Mouse (Mus musculus) intestine, embryonic 16.5 days (tissue): ENCODE results near the gene Pgs1. TPM values are rescaled to one million over a fixed set of nuclear protein-coding genes. Genes with fewer than 3 reads are reported as not detected.
A peak's percentile ranks its signal among the peaks of the same experiment; 100 is the strongest.

Experiments
- ATAC-seq: fragments of 200-750 bp; cut with Nextera tagmentation; 2 replicates; pipeline ENCODE4 v1.8.0; 2017; ENCODE audit warnings: moderate TSS enrichment, moderate library complexity
- H3K27ac ChIP-seq: fragments of 300-500 bp; sonication (generic); 2 replicates; pipeline ENCODE4 v1.5.1; 2014; ENCODE audit warnings: mild to moderate bottlenecking, low read length
- H3K27me3 ChIP-seq: fragments of 300-500 bp; sonication (generic); replicated peaks from 2 replicates; pipeline ENCODE4 v1.6.1; 2014; ENCODE audit warnings: low read length, control low read depth, mixed read lengths; ENCODE audit not compliant: control insufficient read depth, insufficient read depth
- H3K36me3 ChIP-seq: fragments of 300-500 bp; sonication (generic); 2 replicates; pipeline ENCODE4 v1.6.1; 2014; ENCODE audit warnings: low read length, control low read depth; ENCODE audit not compliant: control insufficient read depth, insufficient read depth
- H3K4me1 ChIP-seq: fragments of 300-500 bp; sonication (generic); 2 replicates; pipeline ENCODE4 v1.6.1; 2014; ENCODE audit warnings: low read length, control low read depth, mixed read lengths; ENCODE audit not compliant: control insufficient read depth, insufficient read depth
- H3K4me2 ChIP-seq: fragments of 300-500 bp; sonication (generic); 2 replicates; pipeline ENCODE4 v1.6.1; 2014; ENCODE audit warnings: low read depth, low read length, control low read depth
- H3K4me3 ChIP-seq: fragments of 300-500 bp; sonication (generic); 2 replicates; pipeline ENCODE4 v1.5.1; 2014; ENCODE audit warnings: mild to moderate bottlenecking, low read length
- H3K9ac ChIP-seq: fragments of 300-500 bp; sonication (generic); 2 replicates; pipeline ENCODE4 v1.6.1; 2014; ENCODE audit warnings: low read depth, low read length
- H3K9me3 ChIP-seq: fragments of 300-500 bp; sonication (generic); 2 replicates; pipeline ENCODE4 v1.6.1; 2016; ENCODE audit warnings: low read length, control low read depth; ENCODE audit not compliant: control insufficient read depth
- WGBS: fragments of 180-500 bp; shearing (Covaris S2); extraction: QIAGEN DNeasy Blood & Tissue Kit; methylation state at CpG from one replicate; pipeline ENCODE4 v1.1.7; 2014; 5-methylcytosine and 5-hydroxymethylcytosine counted together
- polyA plus RNA-seq: library from polyadenylated mRNA; unstranded; fragments of >200 nt; fragmentation: Nextera tagmentation; extraction: Ambion mirVana; gene quantifications from 2 replicates; pipeline ENCODE4 v1.2.1, GENCODE M21; 2015

Pgs1 gene
- polyA plus RNA-seq, 1 experiment from 2014 or later = 35.7 TPM

GRCm38 (mm10) chr11:117949392-117950091 lies 36.5 kb upstream of the Pgs1 start:
- ATAC-seq = peak; percentile 73
- WGBS = 4% methylated on average over 49 of the region's 49 CpGs
- H3K27ac ChIP-seq = peak overlapping the region; percentile 81
- H3K27me3 ChIP-seq = no peaks in the 10 kb centered on the region
- H3K4me1 ChIP-seq = peaks cover 29% of the 10 kb centered on the region
- no peaks in the 10 kb centered on the region for H3K36me3 ChIP-seq
- peak overlapping the region; percentile 88 for H3K4me2 ChIP-seq
- H3K9me3 ChIP-seq = no peaks in the 10 kb centered on the region
- peak overlapping the region; percentile 75 for H3K9ac ChIP-seq
- H3K4me3 ChIP-seq = peak overlapping the region; percentile 48

- Histone ChIP-seq H3K27ac (no peak overlapping the region), H3K36me3 (no peaks in the 10 kb centered on the region), H3K9me3 (no peaks in the 10 kb centered on the region), H3K27me3 (no peaks in the 10 kb centered on the region), H3K4me1 (peaks cover 34% of the 10 kb centered on the region), H3K9ac (no peak overlapping the region), H3K4me3 (no peak overlapping the region), H3K4me2 (no peak overlapping the region)
- 80% methylated on average over 6 of the region's 6 CpGs for WGBS
- no peak for ATAC-seq
Observed at GRCm38 (mm10) chr11:117951391-117951790, 34.7 kb upstream of the Pgs1 start.

- Histone ChIP-seq H3K4me2 (no peak overlapping the region), H3K27me3 (no peaks in the 10 kb centered on the region), H3K9me3 (no peaks in the 10 kb centered on the region), H3K27ac (no peak overlapping the region), H3K4me3 (no peak overlapping the region), H3K9ac (no peak overlapping the region), H3K4me1 (peaks cover 29% of the 10 kb centered on the region), H3K36me3 (no peaks in the 10 kb centered on the region)
- 66% methylated on average over 9 of the region's 9 CpGs for WGBS
- ATAC-seq = no peak
Observed at GRCm38 (mm10) chr11:117952174-117952933, 33.7 kb upstream of the Pgs1 start.

GRCm38 (mm10) chr11:117954094-117954493 lies 32.0 kb upstream of the Pgs1 start:
- no peak for ATAC-seq
- no peaks in the 10 kb centered on the region for H3K27me3 ChIP-seq
- H3K4me3 ChIP-seq = no peak overlapping the region
- no peaks in the 10 kb centered on the region for H3K36me3 ChIP-seq
- 64% methylated on average over 2 of the region's 2 CpGs for WGBS
- H3K9me3 ChIP-seq = no peaks in the 10 kb centered on the region
- H3K27ac ChIP-seq = peak overlapping the region; percentile 30
- H3K4me1 ChIP-seq = peaks cover 31% of the 10 kb centered on the region
- H3K4me2 ChIP-seq = no peak overlapping the region
- H3K9ac ChIP-seq = 0 out of 2 replicates have a peak overlapping the region, but pooled peaks have one; percentile 2

DNA sequence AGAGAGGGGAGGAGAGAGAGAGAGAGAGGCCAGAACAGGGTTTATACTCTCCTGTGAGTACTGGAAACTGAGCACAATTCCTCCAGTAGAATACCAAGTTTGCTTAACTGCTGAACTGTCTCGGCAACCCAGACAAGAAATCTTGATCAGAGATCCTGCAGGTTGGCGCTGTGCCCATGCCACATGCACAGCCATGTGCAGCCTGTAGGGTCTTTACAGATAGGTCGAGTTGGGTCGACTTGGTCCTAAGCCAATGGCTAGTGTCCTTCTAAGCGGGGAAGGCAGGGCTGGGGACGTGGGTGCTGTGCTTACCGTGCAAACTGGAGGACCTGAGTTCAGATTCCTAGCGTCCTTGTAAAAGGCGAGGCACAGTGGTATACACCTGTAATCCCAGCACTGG lies 31.3 kb upstream of the Pgs1 start:
- WGBS = 74% methylated on average over 9 of the region's 9 CpGs
- ATAC-seq = no peak
- H3K4me2 ChIP-seq = no peak overlapping the region
- H3K27me3 ChIP-seq = no peaks in the 10 kb centered on the region
- H3K9me3 ChIP-seq = no peaks in the 10 kb centered on the region
- no peaks in the 10 kb centered on the region for H3K36me3 ChIP-seq
- no peak overlapping the region for H3K4me3 ChIP-seq
- H3K9ac ChIP-seq = no peak overlapping the region
- peak overlapping the region; percentile 30; the same call in 1 of the 2 replicates for H3K27ac ChIP-seq
- peaks cover 30% of the 10 kb centered on the region for H3K4me1 ChIP-seq

DNA sequence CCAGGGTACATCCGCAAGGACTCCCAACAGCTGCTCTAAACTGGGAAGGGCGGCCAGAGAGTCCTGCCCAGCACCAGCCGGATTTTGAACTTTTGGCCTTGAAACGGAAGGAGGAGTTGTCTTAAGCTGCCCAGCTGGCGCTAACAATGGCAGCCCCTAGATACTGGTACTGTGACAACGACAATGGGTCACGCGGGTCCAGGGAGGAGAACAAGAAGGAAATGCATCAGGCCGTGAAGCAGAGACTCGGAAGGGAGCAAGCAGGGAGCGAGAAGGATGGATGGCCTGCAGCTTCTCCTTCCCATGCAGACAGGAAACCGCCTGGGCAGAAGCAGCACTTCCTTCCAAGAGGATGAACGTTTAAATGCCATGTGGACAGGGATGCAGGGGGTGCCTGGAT lies 30.5 kb upstream of the Pgs1 start:
- Histone ChIP-seq H3K4me1 (peaks cover 28% of the 10 kb centered on the region), H3K27me3 (no peaks in the 10 kb centered on the region), H3K9ac (no peak overlapping the region), H3K4me2 (no peak overlapping the region), H3K9me3 (no peaks in the 10 kb centered on the region), H3K27ac (no peak overlapping the region), H3K4me3 (no peak overlapping the region), H3K36me3 (no peaks in the 10 kb centered on the region)
- ATAC-seq = no peak
- WGBS = 57% methylated on average over 13 of the region's 13 CpGs

DNA sequence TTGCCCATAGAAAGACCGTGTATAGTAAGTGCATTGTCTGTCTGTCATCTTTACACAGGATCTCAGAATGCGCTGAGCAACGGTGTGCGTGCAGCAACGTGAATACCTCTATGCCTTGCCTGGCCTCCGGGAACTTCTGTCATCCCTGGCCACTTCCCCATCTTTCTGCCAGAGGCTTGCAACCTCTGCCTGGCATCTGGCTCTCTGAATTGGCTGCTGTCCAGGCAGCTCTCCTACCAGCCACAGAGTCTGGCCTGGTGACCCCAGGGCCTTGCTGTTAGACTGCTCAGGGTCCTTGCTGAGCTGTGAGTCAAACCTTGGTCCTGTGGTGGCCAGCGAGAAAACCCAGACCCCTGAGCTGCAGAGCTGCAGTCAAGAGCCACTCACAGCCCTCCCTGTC lies 27.9 kb upstream of the Pgs1 start:
- H3K4me1 ChIP-seq = peaks cover 42% of the 10 kb centered on the region
- H3K27me3 ChIP-seq = no peaks in the 10 kb centered on the region
- no peak overlapping the region; the same call in 1 of the 2 replicates for H3K27ac ChIP-seq

DNA sequence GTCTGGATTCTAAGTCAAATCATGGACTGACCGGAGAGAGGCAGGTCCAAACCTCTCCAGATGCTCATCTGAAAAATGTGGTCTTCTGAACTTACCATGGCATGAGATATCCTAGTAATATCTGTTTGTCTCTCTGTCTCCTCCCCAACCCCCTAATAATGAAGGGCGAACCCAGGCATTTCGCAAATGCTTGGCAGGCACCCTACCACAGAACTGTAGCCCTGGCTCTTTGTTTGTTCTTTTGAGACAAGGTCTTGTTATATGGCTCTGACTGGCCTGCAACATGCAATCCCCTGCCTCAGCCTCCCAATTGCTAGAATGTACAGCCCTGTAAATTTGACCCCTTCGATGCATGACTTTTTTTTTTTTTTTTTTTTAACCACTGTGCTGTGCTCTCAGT lies 26.9 kb upstream of the Pgs1 start:
- H3K4me3 ChIP-seq = no peak overlapping the region
- H3K9me3 ChIP-seq = no peaks in the 10 kb centered on the region
- H3K27ac ChIP-seq = no peak overlapping the region
- ATAC-seq = no peak
- 85% methylated on average over 4 of the region's 4 CpGs for WGBS
- H3K4me1 ChIP-seq = peaks cover 46% of the 10 kb centered on the region
- no peak overlapping the region for H3K9ac ChIP-seq
- H3K4me2 ChIP-seq = no peak overlapping the region
- H3K36me3 ChIP-seq = no peaks in the 10 kb centered on the region
- no peaks in the 10 kb centered on the region for H3K27me3 ChIP-seq

More for the DNA sequence above, 27.9 kb upstream of the Pgs1 start:
- no peak for ATAC-seq
- Histone ChIP-seq H3K4me3 (no peak overlapping the region), H3K36me3 (no peaks in the 10 kb centered on the region), H3K4me2 (no peak overlapping the region), H3K9ac (no peak overlapping the region), H3K9me3 (no peaks in the 10 kb centered on the region)
- 61% methylated on average over 7 of the region's 7 CpGs for WGBS

GRCm38 (mm10) chr11:117959741-117960381 lies 26.2 kb upstream of the Pgs1 start:
- no peak overlapping the region; the same call in 1 of the 2 replicates for H3K27ac ChIP-seq
- no peak for ATAC-seq
- H3K36me3 ChIP-seq = no peaks in the 10 kb centered on the region
- no peaks in the 10 kb centered on the region for H3K9me3 ChIP-seq
- no peaks in the 10 kb centered on the region for H3K27me3 ChIP-seq
- no peak overlapping the region for H3K4me3 ChIP-seq
- no peak overlapping the region for H3K9ac ChIP-seq
- H3K4me2 ChIP-seq = no peak overlapping the region
- WGBS = 56% methylated on average over 17 of the region's 17 CpGs
- peaks cover 45% of the 10 kb centered on the region for H3K4me1 ChIP-seq
